Mouse (Mus musculus) lung, postnatal 36 days (tissue): ENCODE measurements around the gene Gm21776.
"Not testable (repeated sequence)": the region's sequence is repeated elsewhere in the genome, so short reads cannot be mapped to it uniquely, and the experiment has no call there.

ENCODE experiments used
- DNase-seq: peaks from one replicate; pipeline ENCODE4 v3.0.0; 2022; ENCODE audit warnings: mixed read lengths

Gm21776 gene

DNA sequence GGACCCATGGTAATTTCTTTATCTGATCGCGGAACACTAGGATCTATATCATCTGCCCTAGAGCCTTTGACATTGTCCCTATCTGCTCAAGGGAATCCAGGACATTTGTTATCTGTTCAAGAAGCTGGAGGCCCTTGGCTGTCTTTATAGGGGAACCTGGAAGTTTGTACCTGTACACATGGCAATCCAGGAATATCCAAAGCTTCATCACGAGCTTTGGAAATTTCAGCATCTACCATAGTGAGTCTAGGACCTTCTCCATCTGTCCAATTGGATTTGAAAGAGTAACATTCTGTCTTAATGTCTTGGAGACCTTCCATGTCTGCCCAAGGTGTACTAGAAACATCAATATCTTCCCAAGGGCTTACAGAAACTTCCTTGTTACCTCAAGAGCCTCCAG is at the start of gene Gm21776:
TSS of gene Gm21776 (plus strand) at position 301 of the 400 bp plus-strand sequence.
- DNase-seq, result not testable (repeated sequence)
